Mouse (Mus musculus) forebrain, embryonic 14.5 days (tissue): ENCODE results near the gene Atp8b5. TPM values are rescaled to one million over a fixed set of nuclear protein-coding genes. Genes with fewer than 3 reads are reported as not detected.

Source experiments
- ATAC-seq: fragments of 200-750 bp; cut with Nextera tagmentation; 2 replicates; pipeline ENCODE4 v1.8.0; 2017; ENCODE audit warnings: mild to moderate bottlenecking, moderate library complexity
- DNase-seq: peaks from one replicate; pipeline ENCODE4 v3.0.0-alpha.2; 2015; ENCODE audit warnings: low spot score
- H3K27ac ChIP-seq: fragments of 300-500 bp; sonication (generic); 2 replicates; pipeline ENCODE4 v1.5.1; 2014; ENCODE audit warnings: low read depth, mild to moderate bottlenecking, control low read depth, low read length, moderate library complexity
- H3K27me3 ChIP-seq: fragments of 300-500 bp; sonication (generic); replicated peaks from 2 replicates; pipeline ENCODE4 v1.6.1; 2014; ENCODE audit warnings: low read length, control low read depth, mixed read lengths; ENCODE audit not compliant: control insufficient read depth, insufficient read depth
- H3K36me3 ChIP-seq: fragments of 300-500 bp; sonication (generic); 2 replicates; pipeline ENCODE4 v1.6.1; 2014; ENCODE audit warnings: low read length, control low read depth; ENCODE audit not compliant: control insufficient read depth, insufficient read depth
- H3K4me1 ChIP-seq: fragments of 300-500 bp; sonication (generic); 2 replicates; pipeline ENCODE4 v1.6.1; 2014; ENCODE audit warnings: antibody characterized with exemption, low read length, control low read depth; ENCODE audit not compliant: control insufficient read depth, insufficient read depth
- H3K4me2 ChIP-seq: fragments of 300-500 bp; sonication (generic); 2 replicates; pipeline ENCODE4 v1.6.1; 2014; ENCODE audit warnings: mild to moderate bottlenecking, control low read depth, low read length
- H3K4me3 ChIP-seq: fragments of 300-500 bp; sonication (generic); 2 replicates; pipeline ENCODE4 v1.5.1; 2014; ENCODE audit warnings: low read depth, low read length, control low read depth
- H3K9ac ChIP-seq: fragments of 300-500 bp; sonication (generic); 2 replicates; pipeline ENCODE4 v1.6.1; 2014; ENCODE audit warnings: mild to moderate bottlenecking, low read length, control low read depth, moderate library complexity
- H3K9me3 ChIP-seq: fragments of 300-500 bp; sonication (generic); replicated peaks from 2 replicates; pipeline ENCODE4 v1.6.1; 2016; ENCODE audit warnings: low read length, control low read depth, mixed read lengths; ENCODE audit not compliant: control insufficient read depth
- WGBS: fragments of 180-500 bp; shearing (Covaris S2); extraction: QIAGEN DNeasy Blood & Tissue Kit; methylation state at CpG from one replicate; pipeline ENCODE4 v1.1.7; 2014; 5-methylcytosine and 5-hydroxymethylcytosine counted together
- polyA plus RNA-seq: library from polyadenylated mRNA; unstranded; fragments of >200 nt; fragmentation: Nextera tagmentation; extraction: Ambion mirVana; gene quantifications from 2 replicates; pipeline ENCODE4 v1.2.1, GENCODE M21; 2014

Gene Atp8b5
- polyA plus RNA-seq: 0.46 and 0.79 TPM in 2 replicates

- H3K27me3 ChIP-seq: no peaks in the 10 kb centered on the region
- H3K4me3 ChIP-seq: peak within 1 kb of the TSS; percentile 29
- H3K9ac ChIP-seq: peak within 1 kb of the TSS; percentile 56
- peaks cover 12% of the 10 kb centered on the region for H3K36me3 ChIP-seq
- DNase-seq: peak; percentile 91
- ATAC-seq: peak; percentile 97
- peaks cover 8% of the 10 kb centered on the region for H3K4me1 ChIP-seq
- peak within 1 kb of the TSS; percentile 55 for H3K4me2 ChIP-seq
- no peaks in the 10 kb centered on the region for H3K9me3 ChIP-seq
- 1% methylated on average over 19 of the region's 19 CpGs for WGBS
- 0 out of 2 replicates have a peak within 1 kb of the TSS, but pooled peaks have one; percentile 4 for H3K27ac ChIP-seq
These were observed at the start of gene Atp8b5 for GRCm38 (mm10) chr4:43266623-43267322. TSS of gene Atp8b5 (plus strand) at chr4:43267159.

- no peaks in the 10 kb centered on the region for H3K36me3 ChIP-seq
- H3K4me2 ChIP-seq: no peak overlapping the region
- no peak overlapping the region for H3K4me3 ChIP-seq
- no peaks in the 10 kb centered on the region for H3K27me3 ChIP-seq
- H3K9me3 ChIP-seq: no peaks in the 10 kb centered on the region
- no peak overlapping the region for H3K9ac ChIP-seq
- DNase-seq (no peak), ATAC-seq (no peak)
- H3K4me1 ChIP-seq: no peaks in the 10 kb centered on the region
- no peak overlapping the region for H3K27ac ChIP-seq
- 97% methylated on average over 1 of the region's 1 CpGs for WGBS
These were observed 49.0 kb upstream of the Atp8b5 start for GRCm38 (mm10) chr4:43217997-43218396.

- H3K4me2 ChIP-seq: no peak overlapping the region
- ATAC-seq: no peak
- WGBS: 94% methylated on average over 3 of the region's 3 CpGs
- no peak overlapping the region for H3K9ac ChIP-seq
- H3K9me3 ChIP-seq: no peaks in the 10 kb centered on the region
- no peak overlapping the region for H3K4me3 ChIP-seq
- 0 out of 2 replicates have a peak, but pooled peaks cover 8% of the 10 kb centered on the region for H3K36me3 ChIP-seq
- H3K4me1 ChIP-seq: no peaks in the 10 kb centered on the region
- no peaks in the 10 kb centered on the region for H3K27me3 ChIP-seq
- no peak for DNase-seq
- H3K27ac ChIP-seq: no peak overlapping the region
These were observed 35.1 kb upstream of the Atp8b5 start for GRCm38 (mm10) chr4:43231821-43232220.

GRCm38 (mm10) chr4:43232985-43233384 is 34.0 kb upstream of the Atp8b5 start:
- no peak overlapping the region for H3K4me2 ChIP-seq
- H3K36me3 ChIP-seq: 0 out of 2 replicates have a peak, but pooled peaks cover 8% of the 10 kb centered on the region
- H3K9me3 ChIP-seq: no peaks in the 10 kb centered on the region
- DNase-seq (no peak), ATAC-seq (no peak)
- no peak overlapping the region for H3K9ac ChIP-seq
- 88% methylated on average over 1 of the region's 1 CpGs for WGBS
- no peaks in the 10 kb centered on the region for H3K27me3 ChIP-seq
- H3K27ac ChIP-seq: no peak overlapping the region
- no peak overlapping the region for H3K4me3 ChIP-seq
- H3K4me1 ChIP-seq: no peaks in the 10 kb centered on the region

- Histone ChIP-seq H3K4me3 (no peak overlapping the region), H3K4me2 (no peak overlapping the region), H3K36me3 (0 out of 2 replicates have a peak, but pooled peaks cover 8% of the 10 kb centered on the region), H3K27me3 (no peaks in the 10 kb centered on the region), H3K27ac (no peak overlapping the region), H3K4me1 (no peaks in the 10 kb centered on the region), H3K9me3 (no peaks in the 10 kb centered on the region), H3K9ac (no peak overlapping the region)
- ATAC-seq (no peak), DNase-seq (no peak)
- 95% methylated on average over 6 of the region's 6 CpGs for WGBS
These were observed 33.5 kb upstream of the Atp8b5 start for GRCm38 (mm10) chr4:43233489-43233888.

- no peak for DNase-seq
- no peak for ATAC-seq
- Histone ChIP-seq H3K27ac (no peak overlapping the region), H3K27me3 (no peaks in the 10 kb centered on the region), H3K4me3 (no peak overlapping the region), H3K36me3 (peaks cover 14% of the 10 kb centered on the region), H3K9me3 (no peaks in the 10 kb centered on the region), H3K9ac (no peak overlapping the region), H3K4me2 (no peak overlapping the region), H3K4me1 (no peaks in the 10 kb centered on the region)
- WGBS: 91% methylated on average over 9 of the region's 9 CpGs
These were observed 30.1 kb upstream of the Atp8b5 start for GRCm38 (mm10) chr4:43236898-43237297.

GRCm38 (mm10) chr4:43240716-43241115 is 26.2 kb upstream of the Atp8b5 start:
- no peak overlapping the region for H3K9ac ChIP-seq
- peaks cover 17% of the 10 kb centered on the region for H3K36me3 ChIP-seq
- H3K4me1 ChIP-seq: no peaks in the 10 kb centered on the region
- no peak for ATAC-seq
- no peak overlapping the region for H3K4me3 ChIP-seq
- WGBS: 32% methylated on average over 1 of the region's 1 CpGs
- peak; percentile 52 for DNase-seq
- no peaks in the 10 kb centered on the region for H3K9me3 ChIP-seq
- no peaks in the 10 kb centered on the region for H3K27me3 ChIP-seq
- no peak overlapping the region for H3K27ac ChIP-seq
- H3K4me2 ChIP-seq: no peak overlapping the region

- Histone ChIP-seq H3K36me3 (peaks cover 14% of the 10 kb centered on the region), H3K27ac (no peak overlapping the region), H3K27me3 (no peaks in the 10 kb centered on the region), H3K9ac (no peak overlapping the region), H3K4me2 (no peak overlapping the region), H3K4me1 (peaks cover 3% of the 10 kb centered on the region; the same call in 1 of the 2 replicates), H3K4me3 (no peak overlapping the region), H3K9me3 (no peaks in the 10 kb centered on the region)
- ATAC-seq (no peak), DNase-seq (peak; percentile 56)
- WGBS: 64% methylated on average over 2 of the region's 2 CpGs
These were observed 22.9 kb upstream of the Atp8b5 start for GRCm38 (mm10) chr4:43244022-43244421.

- no peak overlapping the region for H3K9ac ChIP-seq
- no peak overlapping the region for H3K27ac ChIP-seq
- ATAC-seq (no peak), DNase-seq (no peak)
- no peak overlapping the region for H3K4me3 ChIP-seq
- H3K9me3 ChIP-seq: no peaks in the 10 kb centered on the region
- peaks cover 26% of the 10 kb centered on the region for H3K36me3 ChIP-seq
- no peak overlapping the region for H3K4me2 ChIP-seq
- WGBS: 93% methylated on average over 4 of the region's 4 CpGs
- peaks cover 3% of the 10 kb centered on the region; the same call in 1 of the 2 replicates for H3K4me1 ChIP-seq
- H3K27me3 ChIP-seq: no peaks in the 10 kb centered on the region
These were observed 21.2 kb upstream of the Atp8b5 start for GRCm38 (mm10) chr4:43245776-43246175.
